Mouse (Mus musculus) embryonic facial prominence, embryonic 11.5 days (tissue): Measurements from ENCODE around the gene Nrros. TPM values are rescaled to one million over a fixed set of nuclear protein-coding genes. Genes with fewer than 3 reads are reported as not detected.

Experiments used
- ATAC-seq: fragments of 200-750 bp; cut with Nextera tagmentation; replicated peaks from 2 replicates; pipeline ENCODE4 v1.8.0; 2017; ENCODE audit warnings: low read depth; ENCODE audit not compliant: insufficient number of reproducible peaks, low FRiP score, low TSS enrichment
- DNase-seq: peaks from one replicate; pipeline ENCODE4 v3.0.0-alpha.2; 2015; ENCODE audit warnings: low spot score
- H3K27ac ChIP-seq: fragments of 300-500 bp; sonication (generic); replicated peaks from 2 replicates; pipeline ENCODE4 v1.5.1; 2014; ENCODE audit warnings: mild to moderate bottlenecking, low read depth, low read length, control low read depth
- H3K27me3 ChIP-seq: fragments of 300-500 bp; sonication (generic); 2 replicates; pipeline ENCODE4 v1.6.1; 2014; ENCODE audit warnings: mild to moderate bottlenecking, low read length, moderate library complexity, mixed read lengths; ENCODE audit not compliant: control insufficient read depth, insufficient read depth
- H3K36me3 ChIP-seq: fragments of 300-500 bp; sonication (generic); replicated peaks from 2 replicates; pipeline ENCODE4 v1.6.1; 2014; ENCODE audit warnings: low read depth, mild to moderate bottlenecking, low read length, moderate library complexity, mixed read lengths; ENCODE audit not compliant: control insufficient read depth, insufficient read depth
- H3K4me1 ChIP-seq: fragments of 300-500 bp; sonication (generic); 2 replicates; pipeline ENCODE4 v1.6.1; 2014; ENCODE audit warnings: low read length, mixed read lengths; ENCODE audit not compliant: control insufficient read depth, insufficient read depth
- H3K4me2 ChIP-seq: fragments of 300-500 bp; sonication (generic); 2 replicates; pipeline ENCODE4 v1.6.1; 2014; ENCODE audit warnings: low read depth, mild to moderate bottlenecking, control low read depth, low read length, moderate library complexity
- H3K4me3 ChIP-seq: fragments of 300-500 bp; sonication (generic); 2 replicates; pipeline ENCODE4 v1.5.1; 2014; ENCODE audit warnings: low read depth, low read length, control low read depth
- H3K9ac ChIP-seq: fragments of 300-500 bp; sonication (generic); replicated peaks from 2 replicates; pipeline ENCODE4 v1.6.1; 2014; ENCODE audit warnings: mild to moderate bottlenecking, control low read depth, low read length
- H3K9me3 ChIP-seq: fragments of 300-500 bp; sonication (generic); replicated peaks from 2 replicates; pipeline ENCODE4 v1.6.1; 2016; ENCODE audit warnings: mild to moderate bottlenecking, low read length, inconsistent platforms, mixed read lengths; ENCODE audit not compliant: control insufficient read depth
- WGBS: fragments of 180-500 bp; shearing (Covaris S2); extraction: QIAGEN DNeasy Blood & Tissue Kit; methylation state at CpG from one replicate; pipeline ENCODE4 v1.1.7; 2014; 5-methylcytosine and 5-hydroxymethylcytosine counted together
- polyA plus RNA-seq: library from polyadenylated mRNA; unstranded; fragments of >200 nt; fragmentation: Nextera tagmentation; extraction: Ambion mirVana; gene quantifications from 2 replicates; pipeline ENCODE4 v1.2.1, GENCODE M21; 2014

Gene Nrros
- polyA plus RNA-seq, 1 experiment from 2014 or later = 9.5 TPM

DNA sequence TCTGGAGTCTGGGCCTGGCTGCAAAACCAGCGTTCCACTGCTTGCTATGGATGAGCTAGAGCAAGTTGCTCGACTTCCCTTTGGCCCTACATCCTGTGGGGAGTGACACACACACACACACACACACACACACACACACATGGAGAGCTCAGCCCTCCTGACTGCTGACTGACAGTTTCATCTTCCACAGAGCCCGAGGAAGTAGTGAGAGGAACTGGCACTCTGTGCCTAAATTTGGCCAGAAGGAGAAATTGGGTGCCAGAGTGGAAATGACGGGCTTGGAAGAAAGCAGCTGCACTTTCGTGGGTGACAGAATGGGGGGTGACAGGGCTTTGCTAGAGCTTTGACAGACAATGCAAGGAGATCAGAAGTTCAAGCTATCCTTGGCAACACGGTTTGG lies 23.7 kb upstream of the Nrros start:
- Histone ChIP-seq H3K4me2 (no peak overlapping the region), H3K9ac (no peak overlapping the region), H3K4me3 (no peak overlapping the region), H3K9me3 (no peaks in the 10 kb centered on the region), H3K36me3 (no peaks in the 10 kb centered on the region), H3K27ac (no peak overlapping the region), H3K27me3 (no peaks in the 10 kb centered on the region), H3K4me1 (no peaks in the 10 kb centered on the region)
- ATAC-seq = no peak
- no peak for DNase-seq
- WGBS = 64% methylated on average over 6 of the region's 6 CpGs

DNA sequence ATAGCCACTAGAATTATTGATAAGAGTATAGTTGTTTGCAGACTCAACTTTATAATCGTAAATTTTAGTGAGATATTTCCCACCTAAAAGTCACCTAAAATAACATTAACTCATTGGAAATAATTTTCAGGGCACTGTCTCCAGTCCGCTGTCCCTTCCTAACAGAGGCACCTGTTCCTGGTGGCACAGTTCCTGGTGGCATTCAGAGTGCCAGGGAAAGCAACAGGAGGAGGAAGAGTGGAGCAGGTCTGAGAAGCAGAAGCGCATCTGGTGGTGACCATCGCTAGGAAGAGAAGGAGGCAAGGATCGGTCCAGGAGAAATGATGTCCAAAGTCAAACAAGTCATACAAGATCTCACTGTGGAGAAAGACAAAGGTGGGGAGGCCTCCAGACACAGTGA lies 20.7 kb upstream of the Nrros start:
- Histone ChIP-seq H3K4me2 (no peak overlapping the region), H3K9ac (no peak overlapping the region), H3K4me3 (no peak overlapping the region), H3K9me3 (no peaks in the 10 kb centered on the region), H3K4me1 (no peaks in the 10 kb centered on the region), H3K27me3 (no peaks in the 10 kb centered on the region), H3K36me3 (no peaks in the 10 kb centered on the region), H3K27ac (no peak overlapping the region)
- 92% methylated on average over 5 of the region's 5 CpGs for WGBS
- no peak for DNase-seq
- ATAC-seq = no peak

DNA sequence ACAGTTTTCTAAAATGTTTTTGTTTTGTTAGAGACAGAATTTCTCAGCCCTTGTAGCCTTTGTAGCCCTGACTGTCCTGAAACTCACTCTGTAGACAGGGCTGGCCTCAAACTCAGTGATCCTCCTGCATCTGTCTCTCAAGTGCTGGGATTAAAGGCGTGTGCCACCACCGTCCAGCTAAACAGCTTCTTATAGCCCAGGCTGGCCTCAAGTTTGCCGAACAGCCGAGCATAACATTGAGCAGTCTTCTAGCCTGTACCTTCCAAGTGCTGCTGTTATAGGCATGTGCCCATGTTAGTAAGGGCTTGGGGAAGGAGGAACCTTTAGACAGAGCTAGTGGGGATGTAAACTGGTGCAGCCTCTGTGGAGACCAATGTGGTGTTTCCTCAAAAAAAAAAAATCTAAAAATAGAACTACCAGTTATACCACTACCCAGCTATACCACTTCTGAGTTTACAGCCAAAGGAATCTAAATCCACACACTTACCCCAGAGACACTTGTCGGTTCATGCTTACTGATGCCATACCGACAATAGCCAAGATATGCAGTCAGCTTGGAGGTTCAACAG lies 14.0 kb upstream of the Nrros start, which contains the start of gene Bex6:
Bex6 (plus strand) TSS at position 491 of the 569 bp plus-strand sequence.
- Histone ChIP-seq H3K4me1 (0 out of 2 replicates have a peak, but pooled peaks cover 3% of the 10 kb centered on the region), H3K36me3 (no peaks in the 10 kb centered on the region), H3K9ac (no peak within 1 kb of the TSS), H3K27me3 (no peaks in the 10 kb centered on the region), H3K9me3 (no peaks in the 10 kb centered on the region), H3K4me3 (no peak within 1 kb of the TSS), H3K4me2 (no peak within 1 kb of the TSS), H3K27ac (no peak within 1 kb of the TSS)
- DNase-seq (no peak), ATAC-seq (no peak)
- 89% methylated on average over 6 of the region's 6 CpGs for WGBS

DNA sequence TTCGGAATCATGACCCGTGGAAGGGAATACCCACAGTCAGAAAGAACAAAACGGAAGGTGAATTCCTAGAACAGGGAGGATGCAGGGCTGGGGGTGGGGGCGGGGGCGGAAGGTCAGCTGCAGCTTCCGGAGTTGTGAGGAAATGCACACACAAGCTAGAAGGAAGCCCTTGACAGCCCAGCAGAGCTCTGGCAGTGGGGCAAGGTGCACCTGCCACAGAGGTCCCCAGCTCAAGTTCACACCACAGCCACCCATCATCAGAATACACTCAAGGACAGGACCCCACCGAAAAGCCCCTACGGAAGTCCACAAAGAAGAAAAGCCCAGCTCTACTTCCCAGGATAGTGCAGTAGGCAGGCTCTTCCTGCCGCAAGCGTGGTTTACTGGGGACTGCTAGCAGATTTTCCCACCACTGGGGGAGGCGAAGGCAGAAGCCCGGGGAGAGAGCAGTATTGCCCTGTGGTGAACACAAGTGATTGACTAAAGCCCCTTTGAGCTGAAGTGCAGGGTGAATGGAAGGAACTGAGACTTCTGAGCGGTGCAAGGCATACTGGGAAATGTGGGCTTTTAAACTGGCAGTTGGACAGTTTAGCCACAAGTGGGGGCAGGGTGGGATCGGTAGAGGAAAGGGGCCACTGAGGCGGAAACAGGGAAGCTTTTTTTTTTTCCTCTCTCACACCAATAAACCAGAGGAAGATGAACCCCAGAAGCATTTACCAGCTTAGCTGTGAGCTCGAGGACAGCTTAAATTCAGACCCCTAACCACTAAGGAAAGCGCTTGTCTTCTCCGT lies 11.7 kb upstream of the Nrros start:
- 0 out of 2 replicates have a peak, but pooled peaks cover 3% of the 10 kb centered on the region for H3K4me1 ChIP-seq
- no peak overlapping the region for H3K4me2 ChIP-seq
- no peaks in the 10 kb centered on the region for H3K9me3 ChIP-seq
- no peak overlapping the region for H3K9ac ChIP-seq
- no peak overlapping the region for H3K27ac ChIP-seq
- ATAC-seq (no peak), DNase-seq (no peak)
- no peaks in the 10 kb centered on the region for H3K36me3 ChIP-seq
- no peak overlapping the region for H3K4me3 ChIP-seq
- 52% methylated on average over 18 of the region's 18 CpGs for WGBS
- no peaks in the 10 kb centered on the region for H3K27me3 ChIP-seq

DNA sequence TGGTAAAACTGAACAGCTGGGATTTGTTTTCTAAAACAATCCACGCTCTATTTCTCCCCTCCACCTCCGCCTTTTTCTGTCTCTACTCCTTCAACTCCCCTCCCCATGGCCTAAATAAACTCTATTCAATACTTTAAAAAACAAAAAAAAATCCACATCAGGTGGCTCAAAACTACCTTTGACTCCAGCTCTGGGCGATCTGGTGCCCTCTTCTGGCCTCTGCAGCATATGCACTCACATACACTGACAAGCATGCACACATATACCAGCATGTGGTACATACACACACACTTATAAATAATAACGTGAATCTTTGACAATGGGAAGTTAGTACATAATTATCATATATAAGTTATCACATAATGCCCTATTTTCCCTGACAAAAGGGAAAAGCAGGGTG lies 9.6 kb upstream of the Nrros start:
- no peak overlapping the region for H3K4me2 ChIP-seq
- no peaks in the 10 kb centered on the region for H3K27me3 ChIP-seq
- no peaks in the 10 kb centered on the region for H3K36me3 ChIP-seq
- DNase-seq (no peak), ATAC-seq (no peak)
- no peak overlapping the region for H3K9ac ChIP-seq
- H3K27ac ChIP-seq = no peak overlapping the region
- no peak overlapping the region for H3K4me3 ChIP-seq
- WGBS = 87% methylated on average over 4 of the region's 4 CpGs
- 0 out of 2 replicates have a peak, but pooled peaks cover 3% of the 10 kb centered on the region for H3K4me1 ChIP-seq
- H3K9me3 ChIP-seq = no peaks in the 10 kb centered on the region

DNA sequence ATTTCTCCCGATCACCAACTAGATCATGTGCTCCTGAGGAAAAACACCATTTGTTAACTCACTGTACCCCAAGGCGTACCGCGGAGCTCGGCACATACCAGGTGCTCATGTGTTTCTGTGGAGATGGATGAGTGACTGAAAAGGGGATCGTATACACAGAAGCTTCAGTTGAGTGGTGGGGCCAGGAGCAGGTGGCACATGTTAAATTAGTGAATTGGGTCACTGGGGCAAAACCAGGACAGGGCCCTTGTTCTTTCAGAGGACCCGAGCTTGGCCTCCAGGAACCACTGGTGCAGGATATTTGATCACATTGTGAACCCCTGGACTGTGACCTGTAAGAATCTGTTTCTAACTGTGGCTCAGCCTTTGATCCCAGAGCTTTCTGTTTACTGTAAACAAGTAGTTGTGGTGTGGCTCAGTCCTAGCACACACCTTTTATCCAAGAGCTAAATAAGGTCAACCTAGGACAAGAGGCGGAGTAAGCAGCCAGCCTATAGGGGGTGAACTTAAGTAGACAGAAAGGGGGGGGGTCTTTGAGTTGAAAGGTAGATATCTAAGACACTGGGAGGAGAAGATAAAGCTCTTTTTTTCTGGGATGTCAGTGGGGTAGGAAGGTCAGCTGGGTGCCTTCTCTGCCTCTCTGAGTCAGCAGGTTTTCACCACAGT lies 9.1 kb upstream of the Nrros start:
- Histone ChIP-seq H3K9ac (no peak overlapping the region), H3K36me3 (no peaks in the 10 kb centered on the region)

DNA sequence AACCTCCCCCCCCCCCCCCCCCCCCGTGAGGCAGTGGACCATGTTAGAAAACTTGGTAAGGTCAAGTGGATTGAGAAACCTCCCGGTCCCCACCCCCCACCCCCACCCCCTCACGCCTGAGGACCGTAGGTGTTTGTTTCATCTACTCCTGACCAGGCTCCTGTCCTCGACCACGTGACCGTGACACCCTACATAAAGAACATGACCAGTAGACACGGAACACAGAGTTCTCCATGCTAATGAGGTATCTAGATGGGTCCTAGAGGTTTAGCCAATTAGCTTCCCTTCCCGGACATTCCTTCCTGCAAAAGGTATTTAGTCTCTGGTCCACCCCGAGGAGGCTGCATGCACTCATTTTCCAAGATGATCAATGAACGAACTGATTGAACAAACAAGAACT lies 8.0 kb upstream of the Nrros start:
- WGBS = 74% methylated on average over 10 of the region's 11 CpGs

More for the DNA sequence above, 9.1 kb upstream of the Nrros start:
- Histone ChIP-seq H3K9me3 (no peaks in the 10 kb centered on the region), H3K27ac (no peak overlapping the region), H3K4me1 (0 out of 2 replicates have a peak, but pooled peaks cover 3% of the 10 kb centered on the region), H3K4me3 (no peak overlapping the region), H3K4me2 (no peak overlapping the region), H3K27me3 (no peaks in the 10 kb centered on the region)
- 83% methylated on average over 8 of the region's 8 CpGs for WGBS
- ATAC-seq (no peak), DNase-seq (no peak)

More for the DNA sequence above, 8.0 kb upstream of the Nrros start:
- ATAC-seq = no peak
- Histone ChIP-seq H3K4me1 (0 out of 2 replicates have a peak, but pooled peaks cover 3% of the 10 kb centered on the region), H3K9me3 (no peaks in the 10 kb centered on the region), H3K4me3 (no peak overlapping the region), H3K9ac (no peak overlapping the region), H3K36me3 (no peaks in the 10 kb centered on the region), H3K27me3 (no peaks in the 10 kb centered on the region), H3K4me2 (no peak overlapping the region), H3K27ac (no peak overlapping the region)
- DNase-seq = no peak
